Mouse (Mus musculus) limb, embryonic 10.5 days (tissue): ENCODE data around the gene Ldb1. TPM values are rescaled to one million over a fixed set of nuclear protein-coding genes. Genes with fewer than 3 reads are reported as not detected.
A peak's percentile ranks its signal among the peaks of the same experiment; 100 is the strongest.

Experiments used
- DNase-seq: peaks from one replicate; pipeline ENCODE4 v3.0.0-alpha.2; 2017; ENCODE audit warnings: low spot score
- H3K27ac ChIP-seq: fragments of 300-500 bp; sonication (generic); 2 replicates; pipeline ENCODE4 v1.5.1; 2016; ENCODE audit warnings: mild to moderate bottlenecking
- H3K27me3 ChIP-seq: fragments of 300-500 bp; sonication (generic); 2 replicates; pipeline ENCODE4 v1.6.1; 2016; ENCODE audit warnings: low read depth, mild to moderate bottlenecking; ENCODE audit not compliant: poor library complexity, severe bottlenecking
- H3K36me3 ChIP-seq: fragments of 300-500 bp; sonication (generic); 2 replicates; pipeline ENCODE4 v1.6.1; 2016; ENCODE audit warnings: mild to moderate bottlenecking, moderate library complexity
- H3K4me1 ChIP-seq: fragments of 300-500 bp; sonication (generic); 2 replicates; pipeline ENCODE4 v1.6.1; 2016
- H3K4me3 ChIP-seq: fragments of 300-500 bp; sonication (generic); 2 replicates; pipeline ENCODE4 v1.5.1; 2016; ENCODE audit warnings: mild to moderate bottlenecking, moderate library complexity
- H3K9me3 ChIP-seq: fragments of 300-500 bp; sonication (generic); replicated peaks from 2 replicates; pipeline ENCODE4 v1.6.1; 2016; ENCODE audit warnings: mild to moderate bottlenecking
- WGBS: fragments of 180-500 bp; shearing (Covaris S2); methylation state at CpG from one replicate; pipeline ENCODE4 v1.1.7; 2016; 5-methylcytosine and 5-hydroxymethylcytosine counted together
- polyA plus RNA-seq: library from polyadenylated mRNA; unstranded; fragments of >200 nt; fragmentation: Nextera tagmentation; extraction: Ambion mirVana; gene quantifications from 2 replicates; pipeline ENCODE4 v1.2.1, GENCODE M21; 2016

Ldb1 gene
- polyA plus RNA-seq, 1 experiment from 2014 or later: 104 TPM

DNA sequence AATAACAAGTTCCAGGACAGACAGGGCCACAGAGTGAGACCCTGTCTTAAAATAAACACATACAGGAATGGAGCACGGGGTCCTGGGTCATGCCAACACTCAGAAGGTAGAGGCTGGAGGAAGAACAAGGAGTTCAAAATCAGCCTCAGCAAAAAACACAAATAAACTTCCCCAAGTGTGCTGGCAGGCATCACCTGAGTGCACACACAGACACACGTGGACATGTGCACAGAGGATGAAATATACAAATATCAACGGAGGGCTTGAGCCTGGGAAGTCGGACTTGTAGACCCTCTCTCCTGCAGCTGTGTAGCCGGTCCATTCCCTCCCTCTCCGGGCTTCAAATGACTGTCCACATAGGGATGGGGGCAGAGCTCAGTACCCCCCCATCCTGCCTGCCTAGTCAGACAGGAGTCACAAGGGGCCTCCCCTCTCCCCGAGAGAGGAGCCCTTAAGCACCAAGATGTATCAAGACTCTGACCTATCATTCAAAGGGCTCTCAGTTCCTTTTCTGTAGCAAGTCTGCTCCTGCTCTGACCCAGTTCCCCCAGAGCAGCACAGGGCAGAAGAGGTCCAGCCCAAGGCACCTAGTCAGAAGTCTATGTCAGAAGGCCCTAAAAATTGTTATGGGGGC is 3.6 kb downstream of the Ldb1 start:
- Histone ChIP-seq H3K27me3 (no peaks in the 10 kb centered on the region), H3K9me3 (no peaks in the 10 kb centered on the region), H3K4me3 (peak overlapping the region; percentile 96), H3K36me3 (peaks cover 15% of the 10 kb centered on the region), H3K27ac (peak overlapping the region; percentile 97), H3K4me1 (peaks cover 84% of the 10 kb centered on the region)
- WGBS: 36% methylated on average over 7 of the region's 7 CpGs
- no peak for DNase-seq

DNA sequence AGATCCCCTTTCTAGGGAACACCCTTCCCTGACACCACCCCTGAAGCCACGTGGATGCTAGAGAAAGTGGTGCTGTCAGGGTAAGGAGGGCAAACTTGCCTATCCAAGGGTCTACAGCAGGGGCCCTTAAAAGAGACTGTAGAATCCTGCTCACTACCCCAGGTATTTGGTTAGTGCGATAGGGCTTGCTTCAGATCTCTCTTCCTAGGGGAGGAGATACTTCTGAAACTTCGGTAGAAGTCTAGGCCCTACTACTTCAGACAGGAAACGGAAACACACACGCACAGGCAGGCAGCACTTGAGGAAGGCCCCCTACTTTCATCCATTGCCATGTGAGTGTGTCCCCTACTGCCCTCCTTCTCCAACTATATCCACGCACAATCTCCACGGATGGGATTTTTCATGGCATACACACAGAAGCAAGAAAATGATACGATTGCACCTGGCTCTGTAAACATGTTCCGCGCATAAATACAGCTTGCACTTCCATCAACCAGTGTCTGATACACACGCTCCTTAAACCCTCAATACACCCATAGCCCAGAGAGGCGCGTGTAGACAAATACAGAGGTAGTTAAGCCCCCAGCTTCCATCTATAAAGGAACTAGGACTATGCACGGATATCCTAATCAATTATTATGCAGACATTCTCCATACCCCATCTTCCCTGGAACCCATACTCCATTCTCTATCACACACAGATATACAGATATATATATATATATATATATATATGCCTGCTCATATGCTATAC is 4.7 kb downstream of the Ldb1 start:
- peak; percentile 47 for DNase-seq
- peak overlapping the region; percentile 97 for H3K27ac ChIP-seq
- WGBS: 45% methylated on average over 14 of the region's 14 CpGs
- no peaks in the 10 kb centered on the region for H3K9me3 ChIP-seq
- peaks cover 76% of the 10 kb centered on the region for H3K4me1 ChIP-seq
- H3K4me3 ChIP-seq: peak overlapping the region; percentile 96
- no peaks in the 10 kb centered on the region for H3K27me3 ChIP-seq
- peaks cover 26% of the 10 kb centered on the region for H3K36me3 ChIP-seq

DNA sequence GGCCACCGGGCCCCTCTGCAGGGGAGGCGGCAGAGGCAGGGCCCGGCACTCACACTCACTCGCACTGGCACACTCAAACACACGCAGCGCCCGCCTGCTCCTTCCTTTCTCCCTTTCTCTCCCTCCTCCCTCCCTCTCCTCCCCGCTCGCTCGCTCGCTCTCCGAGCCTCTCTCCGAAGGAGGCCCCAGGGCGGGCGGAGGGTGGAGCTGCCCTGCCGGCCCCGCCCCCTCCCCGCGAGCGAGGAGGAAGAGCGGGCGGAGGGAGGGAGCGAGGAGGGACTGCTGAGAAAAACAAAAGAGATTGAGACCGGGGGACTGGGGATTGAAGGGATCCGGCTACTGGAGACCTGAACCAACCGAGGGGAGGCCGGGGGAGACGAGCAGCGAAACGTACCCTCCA is 5.5 kb downstream of the Ldb1 start:
- 2% methylated on average over 30 of the region's 30 CpGs for WGBS
- Histone ChIP-seq H3K27ac (peak overlapping the region; percentile 97), H3K27me3 (no peaks in the 10 kb centered on the region), H3K4me1 (peaks cover 73% of the 10 kb centered on the region), H3K36me3 (peaks cover 35% of the 10 kb centered on the region), H3K9me3 (no peaks in the 10 kb centered on the region), H3K4me3 (peak overlapping the region; percentile 96)
- DNase-seq: peak; percentile 93

DNA sequence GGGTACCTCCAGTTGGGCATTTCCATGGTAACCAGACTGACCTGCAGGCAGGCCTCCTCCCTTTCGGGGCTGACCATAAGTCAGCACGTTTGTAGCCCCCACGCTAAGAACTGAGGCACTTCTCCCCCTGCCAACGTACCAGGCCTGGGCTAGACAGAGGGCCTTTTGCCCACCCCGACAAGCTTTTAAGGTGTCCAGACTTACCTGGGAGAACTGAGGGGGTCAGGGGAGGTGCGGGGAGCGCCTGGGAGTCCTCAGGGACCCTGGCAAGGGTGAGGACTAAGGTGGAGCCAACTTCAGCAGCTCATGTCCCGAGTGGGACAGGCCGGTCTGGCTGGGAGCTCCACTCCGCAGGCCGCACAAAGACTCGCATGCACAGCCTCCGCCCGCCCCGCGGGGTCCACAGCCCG is 6.2 kb downstream of the Ldb1 start:
- WGBS: under 1% methylated on average over 17 of the region's 17 CpGs
- H3K4me3 ChIP-seq: peak overlapping the region; percentile 96
- peaks cover 41% of the 10 kb centered on the region for H3K36me3 ChIP-seq
- H3K27ac ChIP-seq: peak overlapping the region; percentile 97
- no peaks in the 10 kb centered on the region for H3K9me3 ChIP-seq
- DNase-seq: peak; percentile 63
- no peaks in the 10 kb centered on the region for H3K27me3 ChIP-seq
- peaks cover 68% of the 10 kb centered on the region for H3K4me1 ChIP-seq

DNA sequence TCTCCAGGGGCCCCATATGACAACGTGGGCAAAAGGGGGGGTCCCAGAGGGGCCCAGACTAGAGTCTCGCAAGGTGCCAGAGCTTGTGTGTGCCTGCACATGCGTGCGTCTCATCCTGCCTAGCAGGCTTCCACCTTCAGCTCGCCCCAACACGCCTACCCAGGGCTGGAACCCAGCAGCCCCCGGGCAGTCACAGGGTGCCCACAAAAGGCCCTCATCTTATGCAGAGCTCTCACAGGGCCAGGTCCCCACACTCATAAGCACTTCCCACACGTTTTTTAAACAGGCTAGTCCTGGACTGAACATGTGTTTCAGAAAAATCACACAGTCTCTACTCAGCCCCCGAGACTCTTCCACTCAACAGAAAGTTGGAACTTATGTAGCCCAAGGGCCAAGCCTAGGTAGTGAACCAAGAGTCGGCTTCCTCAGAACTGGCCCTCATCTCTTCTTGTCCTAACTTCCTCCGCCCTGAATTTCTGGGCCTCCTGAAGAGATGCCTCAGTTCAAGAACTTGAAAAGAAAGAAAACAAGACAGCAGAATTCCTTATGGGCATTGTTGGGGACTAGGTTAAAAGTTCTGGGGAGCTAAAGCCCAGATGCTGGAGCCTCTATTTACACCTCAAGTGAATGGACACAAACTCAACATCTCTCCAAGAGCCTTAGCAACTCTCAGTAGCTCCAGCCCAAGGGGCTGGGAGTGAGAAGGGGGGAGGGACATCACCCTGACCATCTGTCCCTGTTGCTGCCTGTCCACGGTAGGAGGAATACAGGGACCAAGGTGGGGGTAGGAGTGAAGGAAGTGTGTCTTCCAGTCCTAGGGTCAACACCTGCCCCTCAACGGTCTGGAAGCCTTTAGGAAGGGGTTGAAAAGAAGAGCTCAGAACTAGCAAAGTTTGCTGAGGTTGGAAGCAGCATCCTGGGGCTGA is 6.8 kb downstream of the Ldb1 start:
- H3K27ac ChIP-seq: peak overlapping the region; percentile 97
- H3K9me3 ChIP-seq: no peaks in the 10 kb centered on the region
- peaks cover 62% of the 10 kb centered on the region for H3K4me1 ChIP-seq
- WGBS: 43% methylated on average over 13 of the region's 13 CpGs
- DNase-seq: no peak
- H3K36me3 ChIP-seq: peaks cover 48% of the 10 kb centered on the region
- no peaks in the 10 kb centered on the region for H3K27me3 ChIP-seq
- peak overlapping the region; percentile 96 for H3K4me3 ChIP-seq

DNA sequence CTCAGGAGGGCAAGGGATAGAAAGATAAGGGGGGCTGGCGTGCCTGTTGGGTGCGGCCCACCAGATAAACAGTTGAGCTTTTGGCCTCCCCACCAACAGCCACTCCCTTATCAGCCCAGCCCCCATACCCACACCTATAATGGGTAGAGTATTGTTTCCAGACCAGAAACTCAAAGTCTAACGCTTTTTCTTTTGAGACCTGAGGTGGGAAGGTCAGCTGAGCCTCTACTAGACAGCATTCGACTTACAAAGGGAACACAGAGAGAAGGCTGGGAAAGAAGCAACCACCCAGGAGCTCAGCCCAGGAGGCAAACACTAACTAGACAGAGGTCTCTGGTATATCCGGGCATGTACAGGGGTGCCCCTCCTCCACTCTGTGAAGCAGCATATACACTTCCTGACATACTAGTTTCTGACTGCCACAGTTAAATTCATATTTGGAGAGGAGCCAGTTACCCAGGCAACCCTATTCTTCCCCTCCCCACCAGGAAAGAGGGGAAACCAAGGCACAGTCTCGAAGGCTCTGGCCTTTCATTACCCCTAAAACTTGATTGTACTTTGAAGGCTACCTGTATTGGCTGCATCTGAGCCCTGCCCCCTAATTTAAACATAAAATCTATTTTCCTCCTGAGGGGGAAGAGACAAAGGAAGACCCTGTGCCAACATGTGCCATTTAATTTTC is 7.6 kb downstream of the Ldb1 start:
- Histone ChIP-seq H3K4me3 (peak overlapping the region; percentile 96), H3K4me1 (peaks cover 54% of the 10 kb centered on the region), H3K27me3 (no peaks in the 10 kb centered on the region), H3K9me3 (no peaks in the 10 kb centered on the region), H3K27ac (peak overlapping the region; percentile 97), H3K36me3 (peaks cover 56% of the 10 kb centered on the region)
- DNase-seq: no peak
- WGBS: 54% methylated on average over 6 of the region's 6 CpGs

DNA sequence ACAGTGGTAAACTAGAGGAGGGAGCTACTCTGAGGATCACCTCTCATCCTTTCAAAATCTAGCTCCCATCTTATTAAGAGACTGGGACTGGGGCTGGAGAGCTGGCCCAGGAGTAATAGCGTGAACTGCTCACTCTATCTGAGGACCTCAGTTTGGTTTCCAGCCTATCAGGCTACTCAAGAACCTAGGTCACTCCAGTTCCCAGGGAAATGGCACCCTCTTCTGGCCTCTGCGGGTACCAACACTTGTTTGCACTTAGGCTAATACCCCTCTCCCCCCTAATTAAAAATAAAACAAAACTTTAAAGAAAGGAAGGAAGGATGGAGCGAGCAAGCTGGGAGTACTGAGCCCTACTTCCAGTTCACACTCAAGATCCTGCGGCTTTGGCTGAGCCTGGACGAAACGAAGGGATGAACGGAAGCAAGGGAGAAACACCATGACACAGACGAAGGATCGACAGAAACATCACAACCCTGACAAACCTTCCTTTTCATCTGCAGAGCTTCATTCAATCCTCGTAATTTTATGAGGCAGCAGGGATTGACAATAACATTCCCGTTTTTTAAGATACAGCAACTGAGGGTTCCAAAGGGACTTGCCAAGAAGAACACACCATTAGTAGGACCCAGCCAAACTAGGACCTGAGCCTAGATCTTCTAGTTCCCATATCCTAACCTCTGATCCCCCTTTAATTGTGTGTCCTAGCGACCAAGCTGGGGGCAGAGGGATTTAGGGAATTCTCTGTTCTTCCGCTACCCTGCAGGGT is 8.4 kb downstream of the Ldb1 start:
- peaks cover 46% of the 10 kb centered on the region for H3K4me1 ChIP-seq
- peaks cover 63% of the 10 kb centered on the region for H3K36me3 ChIP-seq
- peak overlapping the region; percentile 97; the same call in 1 of the 2 replicates for H3K27ac ChIP-seq
- H3K4me3 ChIP-seq: peak overlapping the region; percentile 96
- no peak for DNase-seq
- H3K9me3 ChIP-seq: no peaks in the 10 kb centered on the region
- WGBS: 81% methylated on average over 13 of the region's 13 CpGs
- no peaks in the 10 kb centered on the region for H3K27me3 ChIP-seq

DNA sequence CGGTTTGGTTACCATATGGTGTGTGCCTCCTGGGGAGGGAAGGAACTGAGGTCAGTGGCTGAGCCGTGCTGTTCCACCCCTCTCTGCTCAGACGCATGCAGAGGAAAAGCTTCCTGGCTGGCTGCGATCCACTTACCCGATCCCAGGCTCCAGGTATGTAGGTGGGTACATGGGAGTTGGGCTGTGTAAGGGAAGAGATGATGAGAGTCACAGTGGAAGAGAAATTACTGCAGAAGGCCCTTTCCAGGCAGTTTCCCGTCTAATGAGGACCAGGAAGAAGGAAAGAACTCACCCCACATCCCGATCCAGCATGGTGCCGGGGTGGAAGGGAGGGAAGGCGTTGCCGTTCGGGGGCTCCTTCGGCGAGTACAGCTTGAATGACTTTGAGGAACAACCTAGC is 9.0 kb downstream of the Ldb1 start:
- no peaks in the 10 kb centered on the region for H3K9me3 ChIP-seq
- 0 out of 2 replicates have a peak overlapping the region, but pooled peaks have one; percentile 96 for H3K4me3 ChIP-seq
- no peak overlapping the region for H3K27ac ChIP-seq
- 94% methylated on average over 13 of the region's 13 CpGs for WGBS
- H3K4me1 ChIP-seq: peaks cover 39% of the 10 kb centered on the region
- no peaks in the 10 kb centered on the region for H3K27me3 ChIP-seq
- H3K36me3 ChIP-seq: peaks cover 69% of the 10 kb centered on the region
- DNase-seq: no peak

DNA sequence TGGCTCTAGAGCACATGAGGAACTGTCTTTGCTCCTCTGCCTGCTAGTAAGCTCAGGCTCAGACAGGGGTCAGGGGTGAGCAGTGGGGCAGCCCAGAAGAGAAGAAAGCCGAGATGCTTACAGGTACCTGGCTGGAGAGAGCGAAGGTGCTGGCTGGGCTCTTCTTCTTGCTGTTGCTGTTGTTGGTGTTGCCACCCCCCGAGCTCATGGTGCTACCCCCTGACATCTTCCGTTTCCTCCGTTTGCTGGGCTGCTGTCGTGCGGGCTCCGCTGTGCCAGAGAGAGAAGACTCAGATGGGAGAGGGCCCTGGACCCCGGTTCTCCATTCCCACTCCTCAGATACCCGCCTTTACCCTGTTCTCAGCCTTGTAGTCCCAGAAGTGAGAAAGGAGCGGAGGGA is 11.1 kb downstream of the Ldb1 start:
- 96% methylated on average over 11 of the region's 11 CpGs for WGBS
- Histone ChIP-seq H3K27ac (no peak overlapping the region), H3K4me1 (peaks cover 24% of the 10 kb centered on the region), H3K4me3 (no peak overlapping the region), H3K9me3 (no peaks in the 10 kb centered on the region; the same call in 1 of the 2 replicates), H3K27me3 (no peaks in the 10 kb centered on the region), H3K36me3 (peaks cover 89% of the 10 kb centered on the region)
- DNase-seq: no peak

DNA sequence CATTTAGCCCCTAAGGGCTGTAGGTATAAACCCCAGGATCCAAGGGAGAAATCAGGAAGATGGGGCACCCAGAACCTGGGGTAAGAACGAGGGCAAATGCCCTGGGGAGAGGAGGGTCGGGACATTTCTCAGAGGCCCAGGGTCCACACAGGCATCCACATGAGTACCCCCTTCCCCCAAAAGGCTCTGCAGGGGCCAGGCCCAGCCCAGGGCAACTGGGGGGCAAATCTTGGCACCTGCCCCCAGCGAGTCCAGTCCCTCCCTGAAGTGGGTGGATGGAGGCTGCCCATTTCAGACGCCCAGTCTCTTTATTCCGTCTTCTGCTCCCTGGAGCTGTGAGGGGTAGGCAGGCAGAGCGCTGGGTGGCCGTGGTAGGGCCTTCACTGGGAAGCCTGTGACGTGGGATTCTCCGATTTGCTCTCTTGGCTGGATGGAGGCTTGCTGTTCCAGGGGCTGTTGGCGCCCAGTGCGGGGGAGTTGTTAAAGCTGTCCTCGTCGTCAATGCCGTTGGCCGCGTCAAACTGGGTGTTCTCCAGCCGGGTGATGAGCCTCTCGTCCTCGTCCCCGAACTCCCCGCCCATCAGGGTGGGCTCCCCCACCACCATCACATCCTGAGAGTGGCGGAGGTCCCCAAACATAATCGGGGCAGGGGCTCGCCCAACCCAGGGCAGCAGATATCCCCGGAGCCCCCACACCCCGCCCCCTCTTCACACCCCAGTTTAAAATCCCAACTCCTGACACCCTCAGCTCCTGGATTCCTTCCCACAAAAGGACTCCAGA is 12.1 kb downstream of the Ldb1 start:
- H3K27me3 ChIP-seq: no peaks in the 10 kb centered on the region
- no peaks in the 10 kb centered on the region; the same call in 1 of the 2 replicates for H3K9me3 ChIP-seq
- 91% methylated on average over 26 of the region's 26 CpGs for WGBS
- H3K27ac ChIP-seq: no peak overlapping the region
- no peak overlapping the region for H3K4me3 ChIP-seq
- peaks cover 89% of the 10 kb centered on the region for H3K36me3 ChIP-seq
- no peak for DNase-seq
- peaks cover 18% of the 10 kb centered on the region for H3K4me1 ChIP-seq

DNA sequence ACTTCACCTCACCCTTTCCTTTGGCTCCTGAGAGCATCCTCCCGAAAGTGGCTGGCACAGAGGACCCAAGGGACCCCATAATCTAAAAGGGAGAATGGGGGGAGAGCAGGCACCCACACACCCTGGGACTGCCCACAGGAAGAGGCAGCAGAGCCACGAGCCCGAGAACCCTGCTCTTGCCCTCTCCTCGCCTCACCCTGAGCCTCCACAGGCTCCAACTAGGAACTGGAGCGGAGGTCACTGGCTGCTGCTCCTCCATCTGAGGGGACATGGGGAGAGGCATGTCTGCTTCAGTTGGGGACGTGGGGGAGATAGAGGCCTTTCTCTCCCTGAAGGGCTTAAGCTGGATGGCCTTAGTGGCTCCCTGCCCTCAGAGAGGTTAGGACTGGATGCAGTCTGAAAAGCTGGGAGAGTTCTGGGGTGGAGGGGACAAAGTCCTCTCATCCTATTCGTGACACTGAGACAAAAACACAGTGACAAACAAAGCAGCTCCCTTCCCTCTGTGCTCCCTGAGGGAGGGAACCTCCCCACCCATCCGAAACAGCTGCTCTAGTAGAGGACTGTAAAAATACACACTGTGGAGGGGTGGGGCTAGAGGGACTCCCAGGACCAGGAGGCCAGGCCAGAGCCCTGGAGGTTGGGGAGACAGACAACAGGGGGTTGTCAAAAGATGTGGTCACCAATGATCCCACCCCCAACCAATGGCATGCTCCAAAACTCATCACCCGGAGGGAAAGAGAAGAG is 13.2 kb downstream of the Ldb1 start:
- Histone ChIP-seq H3K4me3 (no peak overlapping the region), H3K27ac (no peak overlapping the region), H3K27me3 (no peaks in the 10 kb centered on the region), H3K9me3 (no peaks in the 10 kb centered on the region; the same call in 1 of the 2 replicates), H3K36me3 (peaks cover 79% of the 10 kb centered on the region), H3K4me1 (peaks cover 12% of the 10 kb centered on the region)
- no peak for DNase-seq
- WGBS: 90% methylated on average over 9 of the region's 9 CpGs
